Mouse (Mus musculus) testis, adult 2 months (tissue): ENCODE results near the gene Dscam.

ENCODE experiments used
- CTCF ChIP-seq: fragments of 200-500 bp; IDR thresholded peaks from 2 replicates; pipeline ENCODE4 v1.5.1; 2012; ENCODE audit warnings: low read depth, mild to moderate bottlenecking, inconsistent platforms, low read length, moderate library complexity; ENCODE audit not compliant: control insufficient read depth, insufficient read depth, insufficient replicate concordance
- POLR2A ChIP-seq: fragments of 200-500 bp; IDR thresholded peaks from 2 replicates; pipeline ENCODE4 v1.6.1; 2012; ENCODE audit warnings: low read depth, mild to moderate bottlenecking, inconsistent platforms, low read length, moderate library complexity; ENCODE audit not compliant: control insufficient read depth

DNA sequence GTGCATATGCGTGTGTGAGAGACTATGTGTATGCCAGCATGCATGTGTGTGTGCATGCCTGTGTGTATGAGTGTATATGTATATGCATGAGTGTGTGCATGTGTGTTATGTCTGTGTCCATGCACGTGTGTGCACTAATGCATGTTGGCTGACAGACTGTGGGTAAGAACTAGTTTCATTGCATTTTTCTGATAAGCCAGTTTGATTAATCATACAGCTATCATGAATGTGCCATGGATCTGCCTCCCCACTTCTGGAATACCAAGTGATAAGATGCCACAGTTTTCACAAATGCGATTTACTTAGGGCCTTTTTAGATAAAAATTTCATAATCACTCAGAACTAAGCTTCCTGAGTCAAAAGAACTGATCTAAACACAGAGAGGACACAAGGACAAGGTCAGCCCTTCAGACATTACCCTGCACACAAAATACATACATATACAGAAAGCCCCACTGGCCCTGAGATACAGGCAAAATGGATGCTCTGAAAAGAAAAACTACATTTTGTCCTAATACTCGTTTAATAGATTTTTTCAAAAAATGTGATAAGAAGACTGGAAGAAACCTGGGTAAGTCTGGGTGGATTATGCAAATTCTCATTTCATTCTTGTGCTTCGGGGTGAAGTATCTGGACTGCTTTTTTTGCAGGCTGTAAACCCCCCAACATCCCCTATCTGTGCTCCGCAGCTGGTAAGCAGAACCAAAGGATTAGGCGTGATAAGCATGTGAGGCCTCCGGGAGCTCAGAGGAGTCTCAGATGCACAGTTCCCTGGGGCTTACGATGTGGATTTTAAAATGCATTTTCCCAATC, 164.3 kb downstream of the Dscam start:
- TF ChIP-seq CTCF: no peak
- no peak for TF ChIP-seq POLR2A
